Mouse (Mus musculus): ENCODE measurements around the gene Aox1. TPM values are rescaled to one million over a fixed set of nuclear protein-coding genes. Genes with fewer than 3 reads are reported as not detected.

The Aox1 gene
- total and polyA plus RNA-seq, 3 experiments, result 0.04 to 0.24 TPM; not detected in 1

- H3K36me3 ChIP-seq (ENCODE audit: control insufficient read depth in 1 of 2, insufficient read depth in 2 of 2, low read length in 2 of 2), result no peaks in the 10 kb centered on the region
- H3K9me3 ChIP-seq (replicated peaks; ENCODE audit: insufficient read depth, low read length), result no peaks in the 10 kb centered on the region
- no peak overlapping the region for H3K4me3 ChIP-seq (ENCODE audit: control insufficient read depth in 1 of 2, insufficient read depth in 1 of 2, low read depth in 2 of 2, low read length in 2 of 2)
- DNase-seq (ENCODE audit: low read depth, low spot score), result no peak
- H3K27me3 ChIP-seq (ENCODE audit: control insufficient read depth in 1 of 2, insufficient read depth in 2 of 2, low read length in 2 of 2), result no peaks in the 10 kb centered on the region
- H3K9ac ChIP-seq (ENCODE audit: control insufficient read depth, low read depth, low read length, poor library complexity, severe bottlenecking), result no peak overlapping the region
- TF ChIP-seq CHD1 (IDR thresholded peaks at IDR 0.05; ENCODE audit: low read depth, low read length) (no peak), EP300 (IDR thresholded peaks at IDR 0.05; ENCODE audit: low read depth in 1 of 2, low read length in 2 of 2) (no peak), MEF2A (IDR thresholded peaks at IDR 0.05; ENCODE audit: extremely low read depth, insufficient replicate concordance, low read depth, low read length, poor library complexity, severe bottlenecking) (no peak), ZMIZ1 (IDR thresholded peaks at IDR 0.05; ENCODE audit: low read depth, low read length) (no peak), MAX (IDR thresholded peaks at IDR 0.05; ENCODE audit: low read length) (no peak), POLR2AphosphoS5 (IDR thresholded peaks at IDR 0.05; ENCODE audit: borderline replicate concordance, low read depth, low read length) (no peak), HCFC1 (IDR thresholded peaks at IDR 0.05; ENCODE audit: low read depth, low read length) (no peak), ETS1 (IDR thresholded peaks at IDR 0.05; ENCODE audit: low read depth, low read length) (no peak), RAD21 (IDR thresholded peaks at IDR 0.05; ENCODE audit: low read depth, low read length) (no peak), JUND (IDR thresholded peaks at IDR 0.05; ENCODE audit: low read depth, low read length) (no peak), USF1 (IDR thresholded peaks at IDR 0.05; ENCODE audit: low read depth, low read length) (no peak), CTCF (IDR thresholded peaks at IDR 0.05 in 2 of 3, conservative IDR thresholded peaks at IDR 0.05 in 1 of 3; ENCODE audit: control insufficient read depth in 1 of 3, insufficient read depth in 1 of 3, low read depth in 2 of 3, low read length in 3 of 3, poor library complexity in 1 of 3, severe bottlenecking in 1 of 3) (no peak), NELFE (IDR thresholded peaks at IDR 0.05; ENCODE audit: low read depth, low read length) (no peak), ZC3H11A (IDR thresholded peaks at IDR 0.05; ENCODE audit: low read depth, low read length) (no peak)
- no peaks in the 10 kb centered on the region for H3K79me2 ChIP-seq (ENCODE audit: control insufficient read depth, insufficient read depth, low read length, poor library complexity)
- H3K4me1 ChIP-seq (ENCODE audit: control insufficient read depth in 1 of 2, insufficient read depth in 2 of 2, low read length in 2 of 2), result no peaks in the 10 kb centered on the region
- no peak overlapping the region for H3K27ac ChIP-seq (ENCODE audit: control insufficient read depth, low read depth, low read length)
Observed at GRCm38 (mm10) chr1:58072991-58073730, 43.4 kb downstream of the Aox1 start.

- no peak for DNase-seq (ENCODE audit: low read depth, low spot score)
- Histone ChIP-seq H3K4me1 (ENCODE audit: control insufficient read depth in 1 of 2, insufficient read depth in 2 of 2, low read length in 2 of 2) (no peaks in the 10 kb centered on the region), H3K27me3 (ENCODE audit: control insufficient read depth in 1 of 2, insufficient read depth in 2 of 2, low read length in 2 of 2) (no peaks in the 10 kb centered on the region), H3K4me3 (ENCODE audit: control insufficient read depth in 1 of 2, insufficient read depth in 1 of 2, low read depth in 2 of 2, low read length in 2 of 2) (no peak overlapping the region), H3K36me3 (ENCODE audit: control insufficient read depth in 1 of 2, insufficient read depth in 2 of 2, low read length in 2 of 2) (no peaks in the 10 kb centered on the region), H3K27ac (ENCODE audit: control insufficient read depth, low read depth, low read length) (no peak overlapping the region), H3K9me3 (replicated peaks; ENCODE audit: insufficient read depth, low read length) (no peaks in the 10 kb centered on the region), H3K79me2 (ENCODE audit: control insufficient read depth, insufficient read depth, low read length, poor library complexity) (no peaks in the 10 kb centered on the region), H3K9ac (ENCODE audit: control insufficient read depth, low read depth, low read length, poor library complexity, severe bottlenecking) (no peak overlapping the region)
- TF ChIP-seq UBTF (IDR thresholded peaks at IDR 0.05; ENCODE audit: borderline replicate concordance, insufficient read depth, low read depth, low read length), result no peak
- no peak for TF ChIP-seq RAD21 (IDR thresholded peaks at IDR 0.05; ENCODE audit: low read depth, low read length)
- TF ChIP-seq CHD2 (IDR thresholded peaks at IDR 0.05; ENCODE audit: low read length), result no peak
- no peak for TF ChIP-seq KAT2A (conservative IDR thresholded peaks at IDR 0.05; ENCODE audit: low read depth, low read length)
- no peak for TF ChIP-seq BHLHE40 (IDR thresholded peaks at IDR 0.05; ENCODE audit: borderline replicate concordance, low read depth, low read length)
- TF ChIP-seq MAZ (IDR thresholded peaks at IDR 0.05; ENCODE audit: low read depth, low read length), result no peak
- no peak for TF ChIP-seq TBP (IDR thresholded peaks at IDR 0.05; ENCODE audit: low read depth, low read length)
- TF ChIP-seq SMC3 (IDR thresholded peaks at IDR 0.05; ENCODE audit: low read depth, low read length), result no peak
- no peak for TF ChIP-seq USF1 (IDR thresholded peaks at IDR 0.05; ENCODE audit: low read depth, low read length)
- no peak for TF ChIP-seq POLR2AphosphoS5 (IDR thresholded peaks at IDR 0.05; ENCODE audit: borderline replicate concordance, low read depth, low read length)
- TF ChIP-seq RCOR1 (IDR thresholded peaks at IDR 0.05; ENCODE audit: low read depth, low read length), result no peak
- TF ChIP-seq TAL1 (IDR thresholded peaks at IDR 0.05; ENCODE audit: low read length), result no peak
Observed at GRCm38 (mm10) chr1:58074266-58074665, 44.5 kb downstream of the Aox1 start.
